Mouse (Mus musculus): ENCODE results near the gene Smim17.
"Not testable (repeated sequence)": the region's sequence is repeated elsewhere in the genome, so short reads cannot be mapped to it uniquely, and the experiment has no call there.

The Smim17 gene

GRCm38 (mm10) chr7:6414626-6415441, 16.3 kb downstream of the Smim17 start:
- no peak for DNase-seq (ENCODE audit: low spot score in 2 of 2)

- no peak for DNase-seq (ENCODE audit: low spot score in 2 of 2)
Observed at GRCm38 (mm10) chr7:6415442-6415787, 16.9 kb downstream of the Smim17 start.

GRCm38 (mm10) chr7:6419894-6420293, 21.4 kb downstream of the Smim17 start:
- no peak for DNase-seq (ENCODE audit: low spot score in 2 of 2)

DNA sequence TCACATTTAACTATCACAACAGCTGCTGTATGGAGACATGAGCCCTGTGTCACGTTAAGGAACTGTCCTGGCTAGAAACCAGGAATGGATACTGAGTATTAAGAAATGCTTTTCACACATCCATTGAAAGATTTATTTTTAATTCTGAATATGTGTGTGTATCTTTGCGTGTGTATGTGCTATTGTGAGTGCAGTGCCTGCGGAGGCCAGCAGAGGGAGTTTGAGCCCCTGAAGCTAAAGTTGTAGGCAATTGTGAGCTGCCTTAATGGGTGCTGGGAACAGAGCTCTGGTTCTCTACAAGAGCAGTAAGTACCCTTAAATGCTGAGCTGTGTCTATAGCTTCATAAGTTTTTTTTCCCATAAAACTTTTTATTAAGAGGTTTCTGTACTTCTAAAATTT, 30.9 kb downstream of the Smim17 start:
- DNase-seq (ENCODE audit: low spot score in 2 of 2): no peak

DNA sequence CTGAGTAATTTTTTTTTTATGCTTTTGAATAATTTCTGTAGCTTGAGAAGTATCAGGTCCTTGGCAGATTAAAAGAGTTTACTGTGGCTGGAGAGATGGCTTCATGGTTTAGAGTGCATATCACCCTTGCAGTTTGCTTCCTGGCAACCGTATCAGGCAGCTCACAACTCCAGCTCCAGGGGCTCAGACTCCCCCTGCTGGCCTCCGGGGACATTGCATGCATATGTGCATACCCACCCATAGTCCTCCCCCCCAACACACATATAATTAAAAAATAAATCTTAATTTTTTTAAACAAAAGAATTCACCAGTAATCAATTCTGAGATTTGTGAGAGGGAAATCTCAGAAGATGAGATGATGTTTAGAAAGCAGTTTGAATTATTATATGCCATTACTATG, 31.8 kb downstream of the Smim17 start:
- DNase-seq (ENCODE audit: low spot score in 2 of 2): no peak

DNA sequence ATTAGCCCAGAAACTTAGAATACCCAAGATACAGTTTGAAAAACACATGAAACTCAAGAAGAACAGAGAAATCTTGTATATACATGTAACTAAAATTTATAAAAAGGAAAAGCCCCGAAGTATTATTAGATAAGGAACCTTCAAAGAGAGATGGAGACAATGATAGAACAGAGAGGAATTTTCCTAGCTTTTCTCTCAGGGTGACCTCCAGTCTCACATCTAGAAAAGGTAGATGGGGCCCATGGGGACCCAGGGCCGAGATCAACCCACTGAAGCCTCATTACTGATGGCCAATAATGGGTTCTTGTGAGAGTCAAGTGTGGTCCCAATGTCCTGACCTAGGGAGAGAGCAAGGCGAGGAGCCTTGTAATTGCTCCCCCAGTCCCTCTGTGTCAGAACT, 39.9 kb downstream of the Smim17 start, which contains the start of gene Olfr1344:
Gene Olfr1344 (plus strand): TSS at position 301 of the 400 bp plus-strand sequence.
- no peak for DNase-seq (ENCODE audit: low spot score in 2 of 2)

- DNase-seq (ENCODE audit: low spot score in 2 of 2): no peak
Observed at GRCm38 (mm10) chr7:6441173-6441572, 42.7 kb downstream of the Smim17 start.

DNA sequence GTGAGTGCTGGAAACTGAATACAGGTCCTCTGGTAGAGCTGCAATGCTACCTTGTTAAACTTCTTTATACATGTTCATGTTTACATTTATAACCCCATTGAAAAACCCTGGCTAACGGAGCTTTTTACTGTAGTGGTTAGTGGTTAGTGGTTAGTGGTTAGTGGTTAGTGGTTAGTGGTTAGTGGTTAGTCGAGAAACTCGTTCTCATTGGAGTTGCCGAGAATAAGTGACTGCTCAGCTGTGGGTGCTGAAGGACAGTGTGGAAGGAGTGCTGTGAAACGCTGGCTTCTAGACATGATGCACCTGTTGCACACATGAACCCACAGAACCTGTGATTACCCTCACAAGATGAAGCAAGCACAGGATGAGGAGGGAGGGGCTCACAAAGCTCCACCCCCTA, 49.3 kb downstream of the Smim17 start:
- no peak for DNase-seq (ENCODE audit: low spot score in 2 of 2)

GRCm38 (mm10) chr7:6455868-6456267, 57.4 kb downstream of the Smim17 start, which contains the start of gene Olfr1336:
Gene Olfr1336 (plus strand): TSS chr7:6456168.
- DNase-seq (ENCODE audit: low spot score in 2 of 2): no peak

GRCm38 (mm10) chr7:6456399-6456798, 57.9 kb downstream of the Smim17 start:
- no peak for DNase-seq (ENCODE audit: low spot score in 2 of 2)

DNA sequence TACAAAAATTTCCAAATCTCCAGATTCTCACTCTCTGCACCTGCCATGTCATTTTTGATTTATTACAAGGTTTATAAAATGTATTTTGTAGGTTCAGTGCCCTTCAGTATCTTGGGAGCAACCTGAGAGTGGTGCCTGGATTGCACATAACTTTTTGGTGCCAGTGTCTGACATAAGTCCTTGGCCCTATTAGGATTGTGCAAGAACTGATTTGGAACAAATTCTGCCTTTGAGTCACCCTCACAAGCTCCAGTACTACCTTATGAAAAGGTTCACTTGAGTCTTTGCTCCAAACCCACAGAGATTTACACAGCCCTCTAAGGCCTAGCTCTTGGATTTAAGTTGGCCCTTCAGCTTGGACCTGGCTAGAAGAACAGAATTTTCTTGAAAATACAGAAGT, 68.4 kb downstream of the Smim17 start, which contains the start of gene Olfr1346:
Gene Olfr1346 (plus strand): TSS at position 151 of the 400 bp plus-strand sequence.
- no peak for DNase-seq (ENCODE audit: low spot score in 2 of 2)

- DNase-seq (ENCODE audit: low spot score in 2 of 2): not testable (repeated sequence)
Observed at GRCm38 (mm10) chr7:6477633-6478032, 79.1 kb downstream of the Smim17 start.

Data from spleen, postnatal 4 days (tissue).